Mouse (Mus musculus) liver, postnatal 0 days (tissue): Measurements from ENCODE around the gene Slc1a2. TPM values are rescaled to one million over a fixed set of nuclear protein-coding genes. Genes with fewer than 3 reads are reported as not detected.
A peak's percentile ranks its signal among the peaks of the same experiment; 100 is the strongest.

Experiments
- ATAC-seq: fragments of 200-750 bp; cut with Nextera tagmentation; 2 replicates; pipeline ENCODE4 v1.8.0; 2017; ENCODE audit warnings: mild to moderate bottlenecking, moderate library complexity
- DNase-seq: peaks from one replicate; pipeline ENCODE4 v3.0.0-alpha.2; 2016
- H3K27ac ChIP-seq: fragments of 300-500 bp; sonication (generic); 2 replicates; pipeline ENCODE4 v1.5.1; 2014; ENCODE audit warnings: antibody characterized with exemption, moderate library complexity, mild to moderate bottlenecking, low read depth
- H3K27me3 ChIP-seq: fragments of 300-500 bp; sonication (generic); 2 replicates; pipeline ENCODE4 v1.6.1; 2014; ENCODE audit warnings: low read length, control low read depth, mixed read lengths; ENCODE audit not compliant: insufficient read depth
- H3K36me3 ChIP-seq: fragments of 300-500 bp; sonication (generic); replicated peaks from 2 replicates; pipeline ENCODE4 v1.6.1; 2014; ENCODE audit warnings: mild to moderate bottlenecking, control low read depth, low read length, moderate library complexity, mixed read lengths; ENCODE audit not compliant: insufficient read depth
- H3K4me1 ChIP-seq: fragments of 300-500 bp; sonication (generic); 2 replicates; pipeline ENCODE4 v1.6.1; 2014; ENCODE audit warnings: antibody characterized with exemption, mild to moderate bottlenecking, control low read depth; ENCODE audit not compliant: insufficient read depth
- H3K4me2 ChIP-seq: fragments of 300-500 bp; sonication (generic); 2 replicates; pipeline ENCODE4 v1.6.1; 2014; ENCODE audit warnings: low read depth, mild to moderate bottlenecking, low read length, moderate library complexity, mixed read lengths
- H3K4me3 ChIP-seq: fragments of 300-500 bp; sonication (generic); 2 replicates; pipeline ENCODE4 v1.5.1; 2014; ENCODE audit warnings: low read depth, low read length
- H3K9ac ChIP-seq: fragments of 300-500 bp; sonication (generic); replicated peaks from 2 replicates; pipeline ENCODE4 v1.6.1; 2014; ENCODE audit warnings: mild to moderate bottlenecking, moderate library complexity
- H3K9me3 ChIP-seq: fragments of 300-500 bp; sonication (generic); 2 replicates; pipeline ENCODE4 v1.6.1; 2016; ENCODE audit warnings: mild to moderate bottlenecking, control low read depth, low read length, mixed read lengths
- CTCF ChIP-seq: sonication (generic); IDR thresholded peaks from 2 replicates; pipeline ENCODE4 v1.5.1; 2016; ENCODE audit warnings: antibody characterized with exemption, low read depth
- EP300 ChIP-seq: IDR thresholded peaks from 2 replicates; pipeline ENCODE4 v1.6.1; 2016; ENCODE audit warnings: antibody characterized with exemption, low read depth, mild to moderate bottlenecking
- WGBS: fragments of 180-500 bp; shearing (Covaris S2); extraction: QIAGEN DNeasy Blood & Tissue Kit; methylation state at CpG from one replicate; pipeline ENCODE4 v1.1.7; 2014; ENCODE audit not compliant: insufficient replicate concordance; 5-methylcytosine and 5-hydroxymethylcytosine counted together
- polyA plus RNA-seq: library from polyadenylated mRNA; unstranded; fragments of >200 nt; fragmentation: Nextera tagmentation; extraction: Ambion mirVana; gene quantifications from 2 replicates; pipeline ENCODE4 v1.2.1, GENCODE M21; 2015

The Slc1a2 gene
- polyA plus RNA-seq, 1 experiment from 2014 or later: 0.74 TPM

- no peaks in the 10 kb centered on the region for H3K4me1 ChIP-seq
- ATAC-seq: no peak; the same call in 1 of the 2 replicates
Measured at GRCm38 (mm10) chr2:102734055-102734454, 75.6 kb downstream of the Slc1a2 start.

GRCm38 (mm10) chr2:102735031-102735430 lies 76.6 kb downstream of the Slc1a2 start:
- WGBS: 70% methylated on average over 2 of the region's 2 CpGs
- DNase-seq: no peak
- Histone ChIP-seq H3K4me1 (no peaks in the 10 kb centered on the region), H3K27ac (no peak overlapping the region), H3K36me3 (no peaks in the 10 kb centered on the region), H3K27me3 (no peaks in the 10 kb centered on the region), H3K9me3 (no peaks in the 10 kb centered on the region), H3K4me2 (no peak overlapping the region), H3K4me3 (no peak overlapping the region), H3K9ac (no peak overlapping the region)
- no peak for ATAC-seq
- TF ChIP-seq EP300 (no peak), CTCF (no peak)

More at GRCm38 (mm10) chr2:102734055-102734454, 75.6 kb downstream of the Slc1a2 start:
- Histone ChIP-seq H3K9ac (no peak overlapping the region), H3K27me3 (no peaks in the 10 kb centered on the region), H3K27ac (no peak overlapping the region), H3K4me3 (no peak overlapping the region), H3K36me3 (no peaks in the 10 kb centered on the region), H3K9me3 (no peaks in the 10 kb centered on the region), H3K4me2 (no peak overlapping the region)
- TF ChIP-seq CTCF (no peak), EP300 (no peak)
- 62% methylated on average over 3 of the region's 3 CpGs for WGBS
- no peak for DNase-seq

GRCm38 (mm10) chr2:102735811-102736210 lies 77.4 kb downstream of the Slc1a2 start:
- no peak for TF ChIP-seq EP300
- TF ChIP-seq CTCF: no peak
- H3K36me3 ChIP-seq: no peaks in the 10 kb centered on the region
- no peak for ATAC-seq
- 83% methylated on average over 9 of the region's 9 CpGs for WGBS
- no peak overlapping the region for H3K4me3 ChIP-seq
- no peak for DNase-seq
- no peak overlapping the region for H3K9ac ChIP-seq
- H3K9me3 ChIP-seq: no peaks in the 10 kb centered on the region
- no peaks in the 10 kb centered on the region for H3K27me3 ChIP-seq
- H3K4me2 ChIP-seq: no peak overlapping the region
- no peak overlapping the region for H3K27ac ChIP-seq
- no peaks in the 10 kb centered on the region for H3K4me1 ChIP-seq

GRCm38 (mm10) chr2:102736490-102736889 lies 78.0 kb downstream of the Slc1a2 start:
- no peak overlapping the region for H3K27ac ChIP-seq
- DNase-seq (no peak), ATAC-seq (no peak)
- no peak overlapping the region for H3K4me3 ChIP-seq
- no peak overlapping the region for H3K4me2 ChIP-seq
- no peaks in the 10 kb centered on the region for H3K27me3 ChIP-seq
- 69% methylated on average over 5 of the region's 5 CpGs for WGBS
- TF ChIP-seq CTCF: no peak
- no peak for TF ChIP-seq EP300
- no peak overlapping the region for H3K9ac ChIP-seq
- H3K4me1 ChIP-seq: no peaks in the 10 kb centered on the region
- H3K36me3 ChIP-seq: no peaks in the 10 kb centered on the region
- no peaks in the 10 kb centered on the region for H3K9me3 ChIP-seq

- no peak for TF ChIP-seq CTCF
- no peak for TF ChIP-seq EP300
- ATAC-seq (0 out of 2 replicates have a peak, but pooled peaks have one; percentile 33), DNase-seq (no peak)
- Histone ChIP-seq H3K27me3 (no peaks in the 10 kb centered on the region), H3K4me1 (no peaks in the 10 kb centered on the region), H3K36me3 (no peaks in the 10 kb centered on the region), H3K4me3 (no peak overlapping the region), H3K9ac (no peak overlapping the region), H3K27ac (no peak overlapping the region), H3K9me3 (no peaks in the 10 kb centered on the region), H3K4me2 (no peak overlapping the region)
- WGBS: 64% methylated on average over 1 of the region's 1 CpGs
Measured at GRCm38 (mm10) chr2:102738852-102739251, 80.4 kb downstream of the Slc1a2 start.

GRCm38 (mm10) chr2:102742685-102743084 lies 84.2 kb downstream of the Slc1a2 start:
- no peak overlapping the region for H3K4me2 ChIP-seq
- 52% methylated on average over 5 of the region's 5 CpGs for WGBS
- no peaks in the 10 kb centered on the region for H3K36me3 ChIP-seq
- TF ChIP-seq CTCF (no peak), EP300 (no peak)
- peaks cover 16% of the 10 kb centered on the region for H3K4me1 ChIP-seq
- H3K27me3 ChIP-seq: no peaks in the 10 kb centered on the region
- DNase-seq: no peak
- no peak overlapping the region for H3K27ac ChIP-seq
- no peak for ATAC-seq
- H3K9ac ChIP-seq: no peak overlapping the region
- H3K9me3 ChIP-seq: no peaks in the 10 kb centered on the region
- H3K4me3 ChIP-seq: no peak overlapping the region
